Mouse (Mus musculus) MN1 (cell line): ENCODE measurements around the gene Vmp1.
A peak's percentile ranks its signal among the peaks of the same experiment; 100 is the strongest.

ENCODE experiments used
- DNase-seq: peaks from one replicate; pipeline ENCODE4 v3.0.0-alpha.2; 2016; ENCODE audit warnings: low spot score

Gene Vmp1

DNA sequence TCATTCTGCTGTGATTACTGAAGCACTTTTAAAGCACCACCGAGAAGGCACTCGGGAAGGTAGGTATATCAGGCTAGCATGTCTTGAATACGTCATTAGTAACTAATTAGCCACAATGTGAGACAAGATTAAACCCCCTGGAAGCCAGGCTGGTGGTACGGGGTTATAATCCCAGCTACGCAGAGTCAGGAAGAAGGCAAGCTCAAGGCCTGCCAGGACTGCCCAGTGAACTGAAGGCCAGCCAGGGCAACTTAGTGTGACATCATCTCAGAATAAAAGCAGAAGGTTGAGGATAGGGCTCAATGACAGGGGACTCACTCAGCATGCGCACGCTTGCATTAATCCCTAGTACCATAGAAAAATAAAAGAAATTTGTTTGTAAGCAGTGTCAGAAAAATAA, 53.7 kb downstream of the Vmp1 start:
- DNase-seq: no peak

- no peak for DNase-seq
Observed at GRCm38 (mm10) chr11:86629445-86629844, 54.2 kb downstream of the Vmp1 start.

GRCm38 (mm10) chr11:86628448-86628847, 55.2 kb downstream of the Vmp1 start:
- DNase-seq: no peak

DNA sequence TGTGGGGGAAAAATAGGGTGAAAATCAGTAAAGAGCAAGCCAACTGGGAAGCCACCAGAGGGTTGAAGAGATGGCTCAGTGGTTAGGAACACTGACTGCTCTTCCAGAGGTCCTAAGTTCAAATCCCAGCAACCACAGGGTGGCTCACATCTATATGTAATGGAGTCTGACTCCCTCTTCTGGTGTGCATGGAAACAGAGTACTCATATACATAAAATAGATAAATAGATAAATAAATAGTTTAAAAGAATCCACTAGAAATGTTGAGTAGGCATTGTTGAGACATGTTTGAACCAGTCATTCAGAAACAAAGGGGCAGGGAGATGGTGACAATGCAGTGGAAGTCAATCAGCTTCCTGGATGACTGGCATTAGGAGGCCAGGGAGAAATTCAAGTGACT, 56.0 kb downstream of the Vmp1 start:
- DNase-seq: no peak

GRCm38 (mm10) chr11:86626714-86627113, 56.9 kb downstream of the Vmp1 start:
- DNase-seq: no peak

GRCm38 (mm10) chr11:86624237-86624941, 59.2 kb downstream of the Vmp1 start:
- DNase-seq: peak; percentile 11

DNA sequence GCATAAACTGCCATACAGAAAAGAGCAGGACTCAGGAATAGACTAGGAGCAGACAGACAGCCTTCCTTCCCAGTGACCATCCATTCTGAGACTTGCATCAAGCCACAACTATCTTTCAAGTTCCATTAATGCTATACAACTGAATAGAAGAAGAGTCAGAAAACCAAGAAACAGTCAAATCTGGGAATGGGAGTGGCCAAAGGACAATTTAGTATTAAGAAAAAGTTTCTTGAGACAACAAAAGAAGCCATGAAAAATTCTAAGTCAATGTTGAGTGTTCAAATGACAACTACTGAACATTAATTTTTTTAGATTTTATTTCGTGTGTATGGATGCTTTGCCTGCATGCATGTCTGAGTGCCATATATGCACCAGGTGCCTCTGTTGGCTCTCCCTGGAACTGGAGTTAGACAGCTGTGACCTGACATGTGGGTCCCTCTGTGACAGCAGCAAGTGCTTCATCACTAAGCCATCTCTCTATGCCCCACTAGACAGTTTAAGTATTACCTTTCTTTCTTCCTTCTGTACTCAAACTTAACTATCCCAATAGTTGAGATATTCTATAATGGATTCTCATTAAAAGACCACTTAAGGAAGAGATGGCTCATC, 60.1 kb downstream of the Vmp1 start:
- no peak for DNase-seq

DNA sequence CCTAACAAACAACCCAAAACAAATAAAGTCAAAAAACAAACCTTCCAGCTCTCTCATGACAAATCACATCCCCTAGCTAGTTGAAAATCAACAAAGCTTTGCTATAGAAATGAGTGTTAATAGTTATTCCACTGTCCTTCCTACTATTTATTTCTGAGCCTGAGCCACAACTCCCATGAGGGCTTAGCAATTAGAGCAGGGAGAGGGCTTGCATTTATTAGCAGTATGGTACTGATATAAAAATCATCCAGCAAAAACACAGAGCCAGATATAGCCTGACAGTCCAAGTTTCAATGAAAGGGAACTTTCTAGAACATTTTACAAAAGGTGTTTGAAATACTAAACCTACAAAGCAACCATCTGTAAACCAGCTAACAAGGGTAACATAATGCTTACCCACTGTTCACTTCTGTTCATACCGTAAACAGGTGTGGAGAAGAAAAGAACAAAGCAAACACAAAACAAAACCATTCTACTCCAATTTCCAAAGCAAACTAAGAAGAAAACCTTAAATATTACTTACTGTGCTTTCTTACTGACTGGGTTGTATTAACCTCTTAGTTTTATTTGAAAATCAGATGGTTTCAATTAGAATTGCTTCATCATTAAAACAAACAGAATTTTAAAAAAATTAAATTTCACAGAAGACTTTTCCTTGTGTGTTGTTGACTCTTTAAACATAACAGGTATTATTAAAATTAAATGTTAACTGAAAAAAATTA, 61.3 kb downstream of the Vmp1 start:
- DNase-seq: no peak

DNA sequence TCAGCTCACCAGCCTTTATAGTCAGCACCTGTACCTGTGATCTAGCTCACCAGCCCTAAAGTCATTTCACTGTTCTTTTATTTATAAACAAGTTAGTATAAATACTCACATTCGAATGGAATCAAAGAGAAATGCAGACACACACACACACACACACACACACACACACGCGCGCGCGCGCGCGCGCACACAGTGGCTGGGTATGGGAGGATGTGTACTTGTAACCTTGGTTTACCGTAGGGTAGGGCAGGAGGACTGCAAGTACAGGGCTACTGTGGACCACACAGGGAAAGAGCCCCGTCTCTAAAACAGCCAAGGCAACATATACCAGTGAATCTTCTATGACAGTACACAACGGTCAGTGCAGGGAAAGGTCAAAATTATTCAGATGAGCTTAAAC, 62.5 kb downstream of the Vmp1 start:
- no peak for DNase-seq

GRCm38 (mm10) chr11:86618548-86619335, 64.9 kb downstream of the Vmp1 start:
- DNase-seq: no peak

DNA sequence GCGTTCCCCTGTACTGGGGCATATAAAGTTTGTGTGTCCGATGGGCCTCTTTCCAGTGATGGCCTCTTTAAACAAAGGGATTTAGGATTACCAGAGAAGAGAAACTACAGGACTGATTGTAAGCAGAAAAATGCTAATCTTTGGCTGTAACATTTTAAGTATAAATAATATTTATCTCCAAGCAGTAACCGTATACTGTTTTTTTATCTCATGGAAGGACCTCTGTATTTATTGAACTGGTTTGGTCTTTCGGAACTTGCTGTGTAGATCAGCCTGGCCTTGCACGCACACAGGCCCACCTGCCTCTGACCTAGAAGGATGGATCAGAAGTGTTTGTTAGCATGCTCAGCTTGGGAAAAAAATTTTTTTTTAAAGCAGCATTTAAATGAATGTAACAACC, 69.0 kb downstream of the Vmp1 start:
- DNase-seq: no peak

DNA sequence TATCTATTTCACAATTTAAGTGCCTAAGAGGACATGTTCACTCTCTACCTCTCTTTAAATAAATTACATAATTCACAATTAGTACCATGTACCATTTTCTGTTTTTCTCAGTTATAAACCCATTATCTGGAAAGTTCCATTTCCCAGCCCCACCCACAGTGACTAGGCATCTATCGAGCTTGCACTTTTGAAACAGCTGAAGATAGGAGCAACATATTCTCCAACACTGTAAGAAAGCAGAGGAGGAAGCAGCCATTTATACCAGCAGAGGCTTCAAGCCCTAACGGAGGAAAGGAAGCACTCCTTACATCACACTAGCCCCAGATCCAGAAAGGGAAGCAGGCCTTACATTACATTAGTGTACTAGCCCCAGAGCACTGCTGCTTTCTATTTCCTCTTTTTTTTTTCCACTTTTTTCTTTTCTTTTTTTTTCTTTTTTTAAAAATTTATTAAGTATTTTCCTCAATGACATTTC, 69.5 kb downstream of the Vmp1 start:
- no peak for DNase-seq

GRCm38 (mm10) chr11:86611991-86612390, 71.6 kb downstream of the Vmp1 start:
- DNase-seq: no peak

DNA sequence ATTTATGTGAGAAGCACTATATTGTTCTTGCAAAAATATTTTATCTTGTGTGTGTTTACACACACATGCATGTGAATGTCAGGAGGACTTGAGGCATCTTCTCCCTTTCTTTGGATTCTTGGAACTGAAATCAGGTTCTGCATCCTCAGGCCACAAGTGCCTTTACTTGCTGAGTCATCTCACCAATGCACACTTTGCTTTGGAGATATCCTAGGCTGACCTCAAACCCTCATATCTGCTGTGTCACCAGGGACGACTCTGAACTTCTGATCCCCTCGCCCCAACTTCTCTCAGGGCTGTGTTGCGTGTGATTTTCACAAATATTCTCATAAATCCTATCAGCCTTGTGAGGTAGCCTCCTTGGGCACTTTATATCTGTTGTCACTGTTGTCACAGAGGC, 73.4 kb downstream of the Vmp1 start:
- no peak for DNase-seq

DNA sequence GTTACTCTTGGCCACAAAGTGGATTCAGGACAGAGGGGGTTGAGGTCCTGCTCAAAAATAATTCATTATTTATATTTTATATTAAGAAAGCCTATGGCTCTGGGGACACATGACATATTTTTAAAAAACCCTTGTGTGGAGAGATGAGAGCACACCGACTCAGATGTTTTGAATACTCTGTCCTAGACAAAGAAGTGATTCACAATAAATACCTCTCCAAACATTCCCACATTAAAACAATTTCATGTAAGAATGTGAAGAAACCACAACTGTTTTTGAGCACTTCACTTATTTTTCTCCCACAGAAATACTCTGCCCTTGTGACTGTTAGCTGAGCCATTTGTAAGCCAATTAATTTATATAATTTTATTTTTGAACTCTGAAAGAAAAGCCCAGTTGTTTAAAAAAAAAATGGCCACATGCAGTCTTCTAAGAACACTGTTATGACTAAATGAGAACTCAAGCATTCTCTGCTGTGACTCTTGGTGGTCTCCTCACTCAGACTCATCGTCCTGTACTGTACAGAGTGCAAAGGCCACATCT, 75.8 kb downstream of the Vmp1 start:
- DNase-seq: no peak

DNA sequence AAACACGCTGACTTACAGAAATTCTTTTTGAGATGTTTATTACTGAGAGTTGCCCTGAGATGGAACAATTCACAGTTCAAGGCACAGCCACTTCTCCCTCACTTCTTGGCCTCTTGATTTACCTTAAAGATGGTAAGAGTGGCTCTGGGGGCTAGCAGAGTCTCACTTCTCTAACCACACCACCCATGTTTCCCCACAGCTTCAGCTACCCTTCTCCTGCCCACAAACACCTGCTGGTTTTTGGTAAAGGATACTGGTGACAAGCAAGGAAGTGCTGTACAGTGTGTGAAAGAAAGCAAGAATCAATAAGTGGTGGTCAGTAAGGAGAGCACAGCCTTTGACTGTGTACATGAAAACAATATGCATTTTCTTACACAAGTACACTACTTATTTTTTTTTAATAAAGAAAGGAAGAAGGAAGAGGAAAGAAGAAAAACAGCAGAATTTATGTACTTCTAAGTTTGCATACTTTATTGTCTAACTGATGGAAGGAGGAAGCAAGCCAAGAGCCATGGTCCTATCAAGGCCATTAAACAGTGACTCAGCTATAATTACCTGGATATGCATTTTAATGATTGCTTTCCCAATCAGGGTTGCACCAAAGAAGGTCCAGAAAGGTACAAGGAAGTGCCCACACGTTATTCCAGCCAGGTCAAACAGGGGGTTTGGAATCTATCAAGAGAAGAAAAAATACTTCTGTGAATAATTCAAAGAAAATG, 76.9 kb downstream of the Vmp1 start:
- DNase-seq: no peak

DNA sequence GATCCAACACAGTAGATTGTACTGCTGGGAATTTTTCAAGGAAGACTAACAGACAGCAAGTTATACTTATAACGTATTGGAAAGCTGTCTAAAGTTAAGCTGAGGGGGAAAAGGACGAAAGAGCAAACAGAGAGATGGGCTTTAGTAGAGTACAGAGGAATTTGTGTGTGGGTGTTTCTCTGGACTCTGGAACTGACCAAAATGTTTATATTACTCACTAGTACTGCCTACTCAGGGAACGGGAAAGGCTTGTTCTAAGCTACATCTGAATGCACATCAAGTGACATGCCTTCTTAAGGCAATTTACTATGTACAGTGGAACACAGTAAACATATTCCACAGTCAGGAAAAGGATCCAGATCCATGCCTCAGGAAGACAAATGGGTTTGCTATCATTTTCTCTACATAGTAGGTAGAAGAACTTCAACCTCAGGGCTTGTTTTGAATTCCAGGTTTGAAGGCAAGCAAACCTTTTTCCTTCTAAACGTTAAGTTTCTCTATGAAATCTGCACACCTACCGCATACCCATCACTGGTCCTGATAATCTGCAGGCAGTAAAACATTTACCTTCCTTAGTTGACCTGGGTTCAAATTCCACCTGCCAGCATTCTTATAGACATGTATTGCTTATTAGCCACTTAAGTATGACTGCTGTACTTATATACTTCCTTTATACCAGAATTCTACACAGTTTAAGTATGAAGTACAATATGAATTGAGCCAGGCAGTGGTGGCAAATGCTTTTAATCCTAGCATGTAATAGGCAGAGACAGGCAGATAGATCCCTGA, 78.7 kb downstream of the Vmp1 start:
- DNase-seq: no peak

DNA sequence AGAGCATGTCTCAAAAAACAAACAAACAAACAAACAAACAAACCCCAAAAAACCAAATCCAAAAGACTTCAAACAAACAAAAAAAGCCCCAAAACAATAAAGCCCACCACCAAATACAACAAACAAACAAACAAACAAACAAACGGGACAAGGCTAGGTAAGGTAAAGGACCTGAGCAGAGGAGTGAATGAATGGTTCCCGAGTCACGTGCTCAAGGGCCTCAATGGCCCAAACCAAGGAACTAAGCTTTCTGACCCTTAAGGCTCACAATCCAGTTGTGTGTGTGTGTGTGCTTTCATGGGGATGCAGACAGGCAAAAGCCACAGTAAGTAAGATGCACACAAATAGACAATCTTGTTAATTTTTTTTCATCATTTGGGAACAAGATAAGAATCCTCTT, 79.3 kb downstream of the Vmp1 start:
- DNase-seq: no peak

DNA sequence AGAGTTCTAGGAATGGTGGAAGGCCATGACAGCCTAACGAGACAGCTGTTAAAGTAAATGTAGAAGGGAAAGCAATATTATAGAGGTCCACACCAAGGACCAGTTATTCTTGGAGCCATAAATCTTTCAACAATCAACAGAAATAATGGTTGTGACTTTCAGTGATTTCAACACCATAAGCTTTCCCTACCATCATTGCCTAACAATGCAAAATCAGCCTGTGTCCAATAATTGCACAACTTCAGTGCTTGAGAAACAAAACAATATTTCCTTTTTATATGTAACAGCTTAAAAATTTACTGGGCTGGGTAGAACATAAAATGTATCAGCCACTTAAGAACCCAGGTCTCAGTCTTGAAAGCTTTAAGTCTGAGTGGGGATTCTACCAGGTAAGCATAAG, 79.9 kb downstream of the Vmp1 start:
- no peak for DNase-seq

GRCm38 (mm10) chr11:86602116-86602515, 81.5 kb downstream of the Vmp1 start:
- no peak for DNase-seq

GRCm38 (mm10) chr11:86600209-86600557, 83.5 kb downstream of the Vmp1 start:
- no peak for DNase-seq
